Mouse (Mus musculus): ENCODE data around the gene Sema6c. TPM values are rescaled to one million over a fixed set of nuclear protein-coding genes. Genes with fewer than 3 reads are reported as not detected.
"Not testable (repeated sequence)": the region's sequence is repeated elsewhere in the genome, so short reads cannot be mapped to it uniquely, and the experiment has no call there.

Gene Sema6c
- polyA plus RNA-seq, 1 experiment from 2014 or later: 3.9 TPM

- Histone ChIP-seq H3K9me3 (replicated peaks) (no peaks in the 10 kb centered on the region), H3K9ac (no peak overlapping the region), H3K4me2 (no peak overlapping the region), H3K27ac (no peak overlapping the region), H3K4me3 (replicated peaks) (no peak overlapping the region), H3K36me3 (peaks cover 94% of the 10 kb centered on the region), H3K27me3 (no peaks in the 10 kb centered on the region), H3K4me1 (no peaks in the 10 kb centered on the region)
- ATAC-seq (replicated peaks; ENCODE audit: low FRiP score): no peak
- WGBS: 63% methylated on average over 1 of the region's 1 CpGs
Measured at GRCm38 (mm10) chr3:95199101-95199500, 38.8 kb downstream of the Sema6c start.

- Histone ChIP-seq H3K27ac (peak overlapping the region; percentile 46), H3K4me3 (replicated peaks) (no peak overlapping the region), H3K27me3 (no peaks in the 10 kb centered on the region), H3K36me3 (peaks cover 95% of the 10 kb centered on the region), H3K4me2 (no peak overlapping the region), H3K9me3 (replicated peaks) (no peaks in the 10 kb centered on the region), H3K4me1 (no peaks in the 10 kb centered on the region), H3K9ac (no peak overlapping the region)
- WGBS: 67% methylated on average over 7 of the region's 7 CpGs
- ATAC-seq (replicated peaks; ENCODE audit: low FRiP score): peak; percentile 88
Measured at GRCm38 (mm10) chr3:95200132-95200531, 39.9 kb downstream of the Sema6c start.

- Histone ChIP-seq H3K4me2 (no peak overlapping the region), H3K4me1 (no peaks in the 10 kb centered on the region), H3K4me3 (replicated peaks) (no peak overlapping the region), H3K9me3 (replicated peaks) (no peaks in the 10 kb centered on the region), H3K9ac (no peak overlapping the region), H3K36me3 (peaks cover 95% of the 10 kb centered on the region), H3K27ac (peak overlapping the region; percentile 46), H3K27me3 (no peaks in the 10 kb centered on the region)
- WGBS: 66% methylated on average over 2 of the region's 2 CpGs
- ATAC-seq (replicated peaks; ENCODE audit: low FRiP score): no peak
Measured at GRCm38 (mm10) chr3:95200562-95200961, 40.3 kb downstream of the Sema6c start.

GRCm38 (mm10) chr3:95203880-95204279 is 43.6 kb downstream of the Sema6c start:
- no peak for ATAC-seq (replicated peaks; ENCODE audit: low FRiP score)
- no peak overlapping the region for H3K9ac ChIP-seq
- H3K27me3 ChIP-seq: no peaks in the 10 kb centered on the region
- H3K9me3 ChIP-seq (replicated peaks): no peaks in the 10 kb centered on the region
- H3K4me1 ChIP-seq: no peaks in the 10 kb centered on the region
- WGBS: 90% methylated on average over 6 of the region's 6 CpGs
- no peak overlapping the region for H3K4me2 ChIP-seq
- peaks cover 90% of the 10 kb centered on the region for H3K36me3 ChIP-seq
- no peak overlapping the region for H3K27ac ChIP-seq
- no peak overlapping the region for H3K4me3 ChIP-seq (replicated peaks)

- no peak for ATAC-seq (replicated peaks; ENCODE audit: low FRiP score)
- WGBS: 86% methylated on average over 4 of the region's 4 CpGs
- no peak overlapping the region for H3K27ac ChIP-seq
- H3K4me1 ChIP-seq: no peaks in the 10 kb centered on the region
- H3K27me3 ChIP-seq: no peaks in the 10 kb centered on the region
- H3K4me3 ChIP-seq (replicated peaks): no peak overlapping the region
- no peak overlapping the region for H3K4me2 ChIP-seq
- H3K9me3 ChIP-seq (replicated peaks): no peaks in the 10 kb centered on the region
- no peak overlapping the region for H3K9ac ChIP-seq
- H3K36me3 ChIP-seq: peaks cover 74% of the 10 kb centered on the region
Measured at GRCm38 (mm10) chr3:95208286-95208685, 48.0 kb downstream of the Sema6c start.

- Histone ChIP-seq H3K36me3 (peaks cover 69% of the 10 kb centered on the region), H3K4me1 (no peaks in the 10 kb centered on the region), H3K9ac (no peak overlapping the region), H3K27me3 (no peaks in the 10 kb centered on the region), H3K27ac (no peak overlapping the region), H3K4me2 (no peak overlapping the region), H3K9me3 (replicated peaks) (no peaks in the 10 kb centered on the region), H3K4me3 (replicated peaks) (no peak overlapping the region)
- 84% methylated on average over 2 of the region's 2 CpGs for WGBS
- no peak for ATAC-seq (replicated peaks; ENCODE audit: low FRiP score)
Measured at GRCm38 (mm10) chr3:95210585-95210984, 50.3 kb downstream of the Sema6c start.

GRCm38 (mm10) chr3:95212889-95213608 is 52.8 kb downstream of the Sema6c start:
- H3K9me3 ChIP-seq (replicated peaks); H3K4me2 ChIP-seq; H3K27me3 ChIP-seq; H3K4me3 ChIP-seq (replicated peaks); H3K9ac ChIP-seq; ATAC-seq (replicated peaks; ENCODE audit: low FRiP score); H3K27ac ChIP-seq: not testable (repeated sequence)
- peaks cover 10% of the 10 kb centered on the region for H3K4me1 ChIP-seq
- H3K36me3 ChIP-seq: peaks cover 54% of the 10 kb centered on the region
- 91% methylated on average over 9 of the region's 10 CpGs for WGBS

- no peak overlapping the region for H3K9ac ChIP-seq
- no peak overlapping the region for H3K4me2 ChIP-seq
- no peak overlapping the region for H3K4me3 ChIP-seq (replicated peaks)
- H3K4me1 ChIP-seq: peaks cover 15% of the 10 kb centered on the region
- peaks cover 48% of the 10 kb centered on the region for H3K36me3 ChIP-seq
- no peaks in the 10 kb centered on the region for H3K27me3 ChIP-seq
- no peak for ATAC-seq (replicated peaks; ENCODE audit: low FRiP score)
- no peaks in the 10 kb centered on the region for H3K9me3 ChIP-seq (replicated peaks)
- WGBS: 96% methylated on average over 1 of the region's 1 CpGs
- no peak overlapping the region for H3K27ac ChIP-seq
Measured at GRCm38 (mm10) chr3:95213609-95213975, 53.3 kb downstream of the Sema6c start.

- 16% methylated on average over 4 of the region's 4 CpGs for WGBS
- peaks cover 17% of the 10 kb centered on the region for H3K4me1 ChIP-seq
- H3K4me2 ChIP-seq: peak overlapping the region; percentile 69
- peak overlapping the region; percentile 93 for H3K9ac ChIP-seq
- no peaks in the 10 kb centered on the region for H3K27me3 ChIP-seq
- peak overlapping the region; percentile 87 for H3K4me3 ChIP-seq (replicated peaks)
- H3K27ac ChIP-seq: peak overlapping the region; percentile 100
- H3K9me3 ChIP-seq (replicated peaks): no peaks in the 10 kb centered on the region
- H3K36me3 ChIP-seq: peaks cover 60% of the 10 kb centered on the region
- peak; percentile 40; the same call in 1 of the 2 replicates for ATAC-seq (replicated peaks; ENCODE audit: low FRiP score)
Measured at GRCm38 (mm10) chr3:95216655-95217254, 56.5 kb downstream of the Sema6c start.

- H3K27me3 ChIP-seq: no peaks in the 10 kb centered on the region
- peak within 1 kb of the TSS; percentile 93 for H3K9ac ChIP-seq
- H3K4me1 ChIP-seq: peaks cover 17% of the 10 kb centered on the region
- peak within 1 kb of the TSS; percentile 87 for H3K4me3 ChIP-seq (replicated peaks)
- peak within 1 kb of the TSS; percentile 100 for H3K27ac ChIP-seq
- H3K9me3 ChIP-seq (replicated peaks): no peaks in the 10 kb centered on the region
- H3K4me2 ChIP-seq: peak within 1 kb of the TSS; percentile 69
- peaks cover 57% of the 10 kb centered on the region for H3K36me3 ChIP-seq
- peak; percentile 93 for ATAC-seq (replicated peaks; ENCODE audit: low FRiP score)
- under 1% methylated on average over 56 of the region's 56 CpGs for WGBS
Measured at GRCm38 (mm10) chr3:95217255-95218134, 57.2 kb downstream of the Sema6c start, which contains the start of gene Gabpb2. TSS of gene Gabpb2 (minus strand) at chr3:95217916.

- 80% methylated on average over 6 of the region's 6 CpGs for WGBS
- ATAC-seq (replicated peaks; ENCODE audit: low FRiP score): no peak
- H3K27me3 ChIP-seq: no peaks in the 10 kb centered on the region
Measured at GRCm38 (mm10) chr3:95218466-95219137, 58.3 kb downstream of the Sema6c start.

More at GRCm38 (mm10) chr3:95218466-95219137, 58.3 kb downstream of the Sema6c start:
- H3K4me2 ChIP-seq: peak overlapping the region; percentile 69
- H3K9me3 ChIP-seq (replicated peaks): no peaks in the 10 kb centered on the region
- H3K4me3 ChIP-seq (replicated peaks): peak overlapping the region; percentile 87
- peak overlapping the region; percentile 100 for H3K27ac ChIP-seq
- H3K4me1 ChIP-seq: peaks cover 17% of the 10 kb centered on the region
- peak overlapping the region; percentile 93; the same call in 1 of the 2 replicates for H3K9ac ChIP-seq
- peaks cover 61% of the 10 kb centered on the region for H3K36me3 ChIP-seq
